Mouse (Mus musculus) embryo, embryonic 11.5 days (tissue): Measurements from ENCODE around the gene Kdm1a.
A peak's percentile ranks its signal among the peaks of the same experiment; 100 is the strongest.

Experiments
- DNase-seq: peaks from one replicate; pipeline ENCODE4 v3.0.0-alpha.2; 2012; ENCODE audit warnings: low read depth, low spot score

Kdm1a gene

GRCm38 (mm10) chr4:136602568-136602967 is at the start of gene Kdm1a:
Kdm1a (minus strand) TSS chr4:136602723.
- peak; percentile 95 for DNase-seq

GRCm38 (mm10) chr4:136651882-136652527 is 49.5 kb upstream of the Kdm1a start:
- no peak for DNase-seq

GRCm38 (mm10) chr4:136651357-136651811 is 48.9 kb upstream of the Kdm1a start:
- peak; percentile 46 for DNase-seq

GRCm38 (mm10) chr4:136650261-136650660 is 47.7 kb upstream of the Kdm1a start:
- DNase-seq, result no peak

- DNase-seq, result no peak
Measured at GRCm38 (mm10) chr4:136649480-136650196, 47.1 kb upstream of the Kdm1a start.

- DNase-seq, result peak; percentile 73
Measured at GRCm38 (mm10) chr4:136648922-136649479, 46.5 kb upstream of the Kdm1a start.

- DNase-seq, result no peak
Measured at GRCm38 (mm10) chr4:136638890-136639289, 36.4 kb upstream of the Kdm1a start.

GRCm38 (mm10) chr4:136638230-136638750 is 35.8 kb upstream of the Kdm1a start:
- no peak for DNase-seq

- no peak for DNase-seq
Measured at GRCm38 (mm10) chr4:136637563-136638229, 35.2 kb upstream of the Kdm1a start.

- DNase-seq, result no peak
Measured at GRCm38 (mm10) chr4:136636983-136637562, 34.5 kb upstream of the Kdm1a start.

GRCm38 (mm10) chr4:136636511-136636910 is 34.0 kb upstream of the Kdm1a start:
- no peak for DNase-seq

GRCm38 (mm10) chr4:136635995-136636394 is 33.5 kb upstream of the Kdm1a start:
- DNase-seq, result no peak

- DNase-seq, result no peak
Measured at GRCm38 (mm10) chr4:136631237-136631994, 28.9 kb upstream of the Kdm1a start.

GRCm38 (mm10) chr4:136626590-136626989 is 24.1 kb upstream of the Kdm1a start:
- no peak for DNase-seq

GRCm38 (mm10) chr4:136622388-136622787 is 19.9 kb upstream of the Kdm1a start, which contains the start of gene Lactbl1:
Lactbl1 (plus strand) TSS chr4:136622621.
- no peak for DNase-seq

GRCm38 (mm10) chr4:136621956-136622355 is 19.4 kb upstream of the Kdm1a start:
- no peak for DNase-seq

- peak; percentile 51 for DNase-seq
Measured at GRCm38 (mm10) chr4:136621336-136621735, 18.8 kb upstream of the Kdm1a start.

GRCm38 (mm10) chr4:136613657-136614056 is 11.1 kb upstream of the Kdm1a start:
- DNase-seq, result no peak

GRCm38 (mm10) chr4:136610387-136610856 is 7.9 kb upstream of the Kdm1a start, which contains the start of gene Tex46:
Tex46 (plus strand) TSS chr4:136610437.
- no peak for DNase-seq

- DNase-seq, result no peak
Measured at GRCm38 (mm10) chr4:136605756-136606485, 3.4 kb upstream of the Kdm1a start.
